Mouse (Mus musculus) ES-E14 (cell line): ENCODE data around the gene Ston2.

ENCODE experiments used
- CHD2 ChIP-seq: IDR thresholded peaks from 2 replicates; pipeline ENCODE4 v1.6.1; 2014; ENCODE audit warnings: mild to moderate bottlenecking, low read depth, low read length, inconsistent platforms
- MAFK ChIP-seq: IDR thresholded peaks from 2 replicates; pipeline ENCODE4 v1.6.1; 2014; ENCODE audit warnings: mild to moderate bottlenecking, low read depth, low read length, inconsistent platforms; ENCODE audit not compliant: insufficient read depth
- ZC3H11A ChIP-seq: IDR thresholded peaks from 2 replicates; pipeline ENCODE4 v1.6.1; 2012; ENCODE audit warnings: low read depth, mild to moderate bottlenecking, inconsistent platforms, low read length, borderline replicate concordance

GRCm38 (mm10) chr12:91587077-91587476 lies 201.1 kb downstream of the Ston2 start:
- TF ChIP-seq CHD2, result no peak
- no peak for TF ChIP-seq ZC3H11A
- no peak for TF ChIP-seq MAFK
